ENCODE assay signal across 14 mouse cellular contexts in genomic region chrX:52533098-52533497, GRCm38 (mm10).
DNase-seq lines count a peak whose midpoint lies in the region; ATAC-seq and TF ChIP-seq lines count a peak whose summit lies in the region.
"Had no signal": no experiment of that assay in that cellular context is flagged by ENCODE, and none has a peak within 500 bp of the region (broad histone marks: within the 10 kb centered on the region; RNA-seq: fewer than 3 reads in every experiment).

No protein-coding gene starts in this region.

- TF ChIP-seq CTCF in cerebellum, adult 2 months (IDR thresholded peaks at IDR 0.05; ENCODE audit: borderline replicate concordance, insufficient read depth, low read depth, low read length) = no peak
- TF ChIP-seq CTCF in kidney, adult 2 months (conservative IDR thresholded peaks at IDR 0.05; ENCODE audit: insufficient read depth, insufficient read length, low read depth, low read length) = no peak

- H3K4me3 ChIP-seq in cerebellum, adult 2 months (replicated peaks; ENCODE audit: insufficient read depth, low read depth, low read length) = no peak overlapping the region
- H3K4me3 ChIP-seq in midbrain, embryonic 14.5 days (replicated peaks; ENCODE audit: low read depth, low read length) = no peak overlapping the region
- H3K4me3 ChIP-seq in midbrain, embryonic 15.5 days = no peak overlapping the region
- no peak overlapping the region for H3K4me3 ChIP-seq in kidney, adult 2 months (ENCODE audit: insufficient read depth, low read depth, low read length)
- no peak overlapping the region for H3K4me3 ChIP-seq in heart, embryonic 10.5 days
- H3K4me3 ChIP-seq: limb, embryonic 15.5 days; midbrain, embryonic 10.5 days; neural tube, embryonic 13.5 days had no signal

- no peak for ATAC-seq in midbrain, embryonic 14.5 days (ENCODE audit: low FRiP score, low TSS enrichment)
- no peak for ATAC-seq in midbrain, embryonic 15.5 days (replicated peaks)
- ATAC-seq: lung, postnatal 0 days had no signal

- no peaks in the 10 kb centered on the region for H3K27me3 ChIP-seq in cerebellum, adult 2 months (ENCODE audit: control insufficient read depth, insufficient read depth, low read length)
- H3K27me3 ChIP-seq in midbrain, embryonic 14.5 days (ENCODE audit: control insufficient read depth, insufficient read depth, low read length) = no peaks in the 10 kb centered on the region
- H3K27me3 ChIP-seq in midbrain, embryonic 15.5 days (replicated peaks) = no peaks in the 10 kb centered on the region
- H3K27me3 ChIP-seq in kidney, adult 2 months (replicated peaks; ENCODE audit: control insufficient read depth, insufficient read depth, low read length) = no peaks in the 10 kb centered on the region
- H3K27me3 ChIP-seq in heart, embryonic 10.5 days (ENCODE audit: insufficient read depth, poor library complexity, severe bottlenecking) = no peaks in the 10 kb centered on the region
- H3K27me3 ChIP-seq: limb, embryonic 15.5 days; neural tube, embryonic 13.5 days had no signal

- 32% methylated on average over 4 of the region's 4 CpGs for WGBS in cerebellum, adult 2 months
- WGBS in midbrain, embryonic 14.5 days = 55% methylated on average over 4 of the region's 4 CpGs
- WGBS in midbrain, embryonic 15.5 days = 61% methylated on average over 4 of the region's 4 CpGs
- WGBS in kidney, adult 2 months = 33% methylated on average over 4 of the region's 4 CpGs
- WGBS in large intestine, adult 2 months = 37% methylated on average over 4 of the region's 4 CpGs
- 83% methylated on average over 4 of the region's 4 CpGs for WGBS in heart, embryonic 10.5 days

- no peak overlapping the region for H3K9ac ChIP-seq in midbrain, embryonic 14.5 days (replicated peaks; ENCODE audit: low read length)
- H3K9ac ChIP-seq in midbrain, embryonic 15.5 days = no peak overlapping the region
- H3K9ac ChIP-seq: limb, embryonic 15.5 days; neural tube, embryonic 13.5 days had no signal

- DNase-seq in cerebellum, postnatal 14 days = peak; percentile 4 to 10
- DNase-seq in cerebellum, adult 2 months = no peak
- peak; percentile 60 for DNase-seq in midbrain, embryonic 14.5 days
- peak; percentile 86 for DNase-seq in kidney, adult 2 months
- DNase-seq in large intestine, adult 2 months (ENCODE audit: low read depth, low spot score) = peak; percentile 51
- DNase-seq in layer of hippocampus, adult 9-11 months = no peak
- no peak for DNase-seq in heart, embryonic 10.5 days (ENCODE audit: low spot score)
- DNase-seq: cerebellum, adult 11 months had no signal

- H3K4me1 ChIP-seq in cerebellum, adult 2 months (ENCODE audit: control insufficient read depth, insufficient read depth, low read length) = no peaks in the 10 kb centered on the region
- no peaks in the 10 kb centered on the region for H3K4me1 ChIP-seq in midbrain, embryonic 14.5 days (ENCODE audit: control insufficient read depth, insufficient read depth, low read length)
- H3K4me1 ChIP-seq in midbrain, embryonic 15.5 days = no peaks in the 10 kb centered on the region
- H3K4me1 ChIP-seq in kidney, adult 2 months (ENCODE audit: control insufficient read depth, insufficient read depth, low read length) = no peaks in the 10 kb centered on the region; the same call in 1 of the 2 replicates
- 0 out of 2 replicates have a peak, but pooled peaks cover 3% of the 10 kb centered on the region for H3K4me1 ChIP-seq in heart, embryonic 10.5 days
- H3K4me1 ChIP-seq: midbrain, embryonic 10.5 days; neural tube, embryonic 13.5 days had no signal

- H3K27ac ChIP-seq in cerebellum, adult 2 months (ENCODE audit: insufficient read depth, low read length) = no peak overlapping the region
- H3K27ac ChIP-seq in midbrain, embryonic 14.5 days (replicated peaks; ENCODE audit: low read depth, low read length) = no peak overlapping the region
- no peak overlapping the region for H3K27ac ChIP-seq in midbrain, embryonic 15.5 days
- no peak overlapping the region for H3K27ac ChIP-seq in kidney, adult 2 months (ENCODE audit: insufficient read depth, low read depth, low read length)
- no peak overlapping the region for H3K27ac ChIP-seq in heart, embryonic 10.5 days
- H3K27ac ChIP-seq: limb, embryonic 15.5 days; midbrain, embryonic 10.5 days; neural tube, embryonic 13.5 days had no signal

- H3K4me2 ChIP-seq in midbrain, embryonic 14.5 days (ENCODE audit: low read length) = no peak overlapping the region
- no peak overlapping the region for H3K4me2 ChIP-seq in midbrain, embryonic 15.5 days
- H3K4me2 ChIP-seq: heart, embryonic 11.5 days; limb, embryonic 15.5 days; neural tube, embryonic 13.5 days had no signal

- no peak for TF ChIP-seq POLR2A in cerebellum, adult 2 months (IDR thresholded peaks at IDR 0.05; ENCODE audit: borderline replicate concordance, insufficient read depth, low read length)
- TF ChIP-seq POLR2A in kidney, adult 2 months (IDR thresholded peaks at IDR 0.05; ENCODE audit: low read depth, low read length) = no peak

- H3K9me3 ChIP-seq in midbrain, embryonic 14.5 days (ENCODE audit: control insufficient read depth, low read length) = no peaks in the 10 kb centered on the region
- no peaks in the 10 kb centered on the region for H3K9me3 ChIP-seq in midbrain, embryonic 15.5 days
- no peaks in the 10 kb centered on the region for H3K9me3 ChIP-seq in heart, embryonic 10.5 days
- H3K9me3 ChIP-seq: limb, embryonic 15.5 days; midbrain, embryonic 10.5 days; neural tube, embryonic 13.5 days had no signal

- no peaks in the 10 kb centered on the region for H3K36me3 ChIP-seq in midbrain, embryonic 14.5 days (ENCODE audit: control insufficient read depth, insufficient read depth, low read length)
- no peaks in the 10 kb centered on the region for H3K36me3 ChIP-seq in midbrain, embryonic 15.5 days (replicated peaks)
- no peaks in the 10 kb centered on the region for H3K36me3 ChIP-seq in kidney, adult 2 months (ENCODE audit: control insufficient read depth, insufficient read depth, low read length)
- H3K36me3 ChIP-seq in heart, embryonic 10.5 days = no peaks in the 10 kb centered on the region
- H3K36me3 ChIP-seq: limb, embryonic 15.5 days; midbrain, embryonic 10.5 days; neural tube, embryonic 13.5 days had no signal

Comparison
In these comparisons a context has a peak if more than half of its experiments do, and no peak if none do; other contexts are left out.
1. DNase-seq: peak in cerebellum, postnatal 14 days (2 of 2), midbrain, embryonic 14.5 days (single experiment), kidney, adult 2 months (single experiment) and large intestine, adult 2 months (single experiment); none in cerebellum, adult 2 months (0 of 2), layer of hippocampus, adult 9-11 months (single experiment) and heart, embryonic 10.5 days (single experiment).